8 mouse cellular contexts compared by ENCODE assay signal in the genomic region with DNA sequence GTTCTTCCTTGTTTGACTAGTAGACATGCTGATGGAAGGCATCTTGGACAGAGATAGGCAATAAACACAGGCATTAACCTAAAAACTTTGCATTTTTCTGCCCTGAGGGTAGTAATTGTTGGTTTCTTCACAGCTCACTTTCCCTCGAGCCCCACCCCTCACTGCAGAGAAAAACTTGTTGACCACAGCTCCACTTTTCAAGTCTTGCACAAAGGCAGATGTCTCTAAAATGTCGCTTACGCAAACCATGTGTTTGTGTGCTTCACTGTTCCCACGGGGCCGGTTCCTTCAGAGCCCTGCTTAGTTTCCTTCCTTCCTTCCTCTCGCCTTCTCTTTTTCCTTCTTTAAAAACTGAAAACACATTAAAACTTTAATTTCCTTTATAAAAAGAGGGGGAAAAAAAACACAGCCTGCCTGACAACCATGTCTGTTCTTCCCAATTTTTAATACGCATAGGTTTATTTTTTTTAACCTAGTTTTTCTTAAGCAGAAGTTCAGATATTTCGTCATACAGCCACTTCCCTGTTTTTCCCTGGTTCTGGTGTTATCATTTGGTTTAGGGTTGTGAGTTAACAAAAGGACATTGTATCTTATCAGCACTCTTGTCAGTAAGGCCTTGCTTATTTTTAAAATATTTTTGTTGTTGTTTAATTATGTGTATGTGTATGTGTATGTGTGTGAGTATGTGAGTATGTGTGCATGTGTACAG.
DNase-seq lines count a peak whose midpoint lies in the region; ATAC-seq and TF ChIP-seq lines count a peak whose summit lies in the region.

No protein-coding gene starts in this region.

- no peaks in the 10 kb centered on the region for H3K4me1 ChIP-seq in kidney, postnatal 0 days (replicated peaks; ENCODE audit: insufficient read depth, low read length)
- peaks cover 4% of the 10 kb centered on the region; the same call in 1 of the 2 replicates for H3K4me1 ChIP-seq in kidney, embryonic 16.5 days (ENCODE audit: insufficient read depth, low read length)
- H3K4me1 ChIP-seq in heart, embryonic 11.5 days (ENCODE audit: control insufficient read depth, insufficient read depth, low read length): peaks cover 38% of the 10 kb centered on the region
- peaks cover 22% of the 10 kb centered on the region for H3K4me1 ChIP-seq in liver, embryonic 15.5 days (replicated peaks)
- H3K4me1 ChIP-seq in forebrain, postnatal 0 days (ENCODE audit: insufficient read depth): no peaks in the 10 kb centered on the region
- peaks cover 7% of the 10 kb centered on the region; the same call in 1 of the 2 replicates for H3K4me1 ChIP-seq in hindbrain, embryonic 13.5 days (replicated peaks)

- H3K4me2 ChIP-seq in kidney, postnatal 0 days (ENCODE audit: low read length): no peak overlapping the region
- H3K4me2 ChIP-seq in kidney, embryonic 16.5 days (replicated peaks; ENCODE audit: low read depth, low read length): no peak overlapping the region
- H3K4me2 ChIP-seq in heart, embryonic 11.5 days: no peak overlapping the region
- peak overlapping the region; percentile 26; the same call in 1 of the 2 replicates for H3K4me2 ChIP-seq in liver, embryonic 15.5 days
- H3K4me2 ChIP-seq in forebrain, postnatal 0 days (ENCODE audit: low read depth): no peak overlapping the region
- H3K4me2 ChIP-seq in hindbrain, embryonic 13.5 days: no peak overlapping the region

- no peaks in the 10 kb centered on the region for H3K36me3 ChIP-seq in kidney, postnatal 0 days (ENCODE audit: insufficient read depth, low read length)
- H3K36me3 ChIP-seq in kidney, embryonic 16.5 days (ENCODE audit: insufficient read depth, low read length): no peaks in the 10 kb centered on the region
- H3K36me3 ChIP-seq in heart, embryonic 11.5 days (ENCODE audit: control insufficient read depth, insufficient read depth, low read length): no peaks in the 10 kb centered on the region
- H3K36me3 ChIP-seq in liver, embryonic 15.5 days (replicated peaks): no peaks in the 10 kb centered on the region
- H3K36me3 ChIP-seq in splenic B cell, adult 2 months (ENCODE audit: control insufficient read depth, insufficient read depth, low read length, poor library complexity, severe bottlenecking): no peaks in the 10 kb centered on the region
- H3K36me3 ChIP-seq in forebrain, postnatal 0 days (ENCODE audit: insufficient read depth): no peaks in the 10 kb centered on the region
- H3K36me3 ChIP-seq in hindbrain, embryonic 13.5 days: no peaks in the 10 kb centered on the region

- no peak overlapping the region for H3K27ac ChIP-seq in kidney, postnatal 0 days
- no peak overlapping the region for H3K27ac ChIP-seq in kidney, embryonic 16.5 days (ENCODE audit: low read length)
- H3K27ac ChIP-seq in heart, embryonic 11.5 days (ENCODE audit: low read depth, low read length): peak overlapping the region; percentile 61
- H3K27ac ChIP-seq in liver, embryonic 15.5 days (replicated peaks): peak overlapping the region; percentile 46
- H3K27ac ChIP-seq in forebrain, postnatal 0 days (ENCODE audit: low read depth, low read length): no peak overlapping the region
- no peak overlapping the region for H3K27ac ChIP-seq in hindbrain, embryonic 13.5 days

- DNase-seq in kidney, postnatal 0 days (ENCODE audit: low spot score): peak; percentile 33
- peak; percentile 47 for DNase-seq in brain, adult 2 months (ENCODE audit: low read depth, low spot score)
- DNase-seq in splenic B cell, adult 2 months (ENCODE audit: low read depth, low spot score): peak; percentile 53
- DNase-seq in forebrain, postnatal 0 days: no peak

- no peak for ATAC-seq in kidney, postnatal 0 days (replicated peaks; ENCODE audit: low FRiP score, low read depth)
- no peak for ATAC-seq in kidney, embryonic 16.5 days (ENCODE audit: low FRiP score, low TSS enrichment)
- no peak for ATAC-seq in heart, embryonic 11.5 days (replicated peaks; ENCODE audit: insufficient number of reproducible peaks, low FRiP score, low TSS enrichment)
- ATAC-seq in liver, embryonic 15.5 days (ENCODE audit: insufficient read depth): no peak
- ATAC-seq in forebrain, postnatal 0 days: no peak
- no peak for ATAC-seq in hindbrain, embryonic 13.5 days (ENCODE audit: low FRiP score)

- no peak for TF ChIP-seq CTCF in kidney, postnatal 0 days (IDR thresholded peaks at IDR 0.05; ENCODE audit: low read depth)
- no peak for TF ChIP-seq CTCF in forebrain, postnatal 0 days (IDR thresholded peaks at IDR 0.05; ENCODE audit: low read depth)

- no peaks in the 10 kb centered on the region for H3K9me3 ChIP-seq in kidney, postnatal 0 days (replicated peaks; ENCODE audit: low read length)
- H3K9me3 ChIP-seq in kidney, embryonic 16.5 days (ENCODE audit: low read length): no peaks in the 10 kb centered on the region
- no peaks in the 10 kb centered on the region for H3K9me3 ChIP-seq in heart, embryonic 11.5 days (replicated peaks; ENCODE audit: control insufficient read depth, low read length)
- no peaks in the 10 kb centered on the region for H3K9me3 ChIP-seq in liver, embryonic 15.5 days (replicated peaks)
- H3K9me3 ChIP-seq in forebrain, postnatal 0 days (ENCODE audit: low read length): no peaks in the 10 kb centered on the region
- H3K9me3 ChIP-seq in hindbrain, embryonic 13.5 days: no peaks in the 10 kb centered on the region

- H3K27me3 ChIP-seq in kidney, postnatal 0 days (ENCODE audit: insufficient read depth, low read length): no peaks in the 10 kb centered on the region
- no peaks in the 10 kb centered on the region for H3K27me3 ChIP-seq in kidney, embryonic 16.5 days (ENCODE audit: insufficient read depth, low read length)
- no peaks in the 10 kb centered on the region for H3K27me3 ChIP-seq in heart, embryonic 11.5 days (ENCODE audit: control insufficient read depth, insufficient read depth, low read length)
- no peaks in the 10 kb centered on the region for H3K27me3 ChIP-seq in liver, embryonic 15.5 days
- no peaks in the 10 kb centered on the region for H3K27me3 ChIP-seq in splenic B cell, adult 2 months (ENCODE audit: control insufficient read depth, insufficient read depth, low read length, poor library complexity, severe bottlenecking)
- H3K27me3 ChIP-seq in forebrain, postnatal 0 days (ENCODE audit: insufficient read depth, low read length): no peaks in the 10 kb centered on the region
- H3K27me3 ChIP-seq in hindbrain, embryonic 13.5 days: no peaks in the 10 kb centered on the region

- no peak overlapping the region for H3K9ac ChIP-seq in kidney, postnatal 0 days (ENCODE audit: low read depth, low read length)
- H3K9ac ChIP-seq in kidney, embryonic 16.5 days (replicated peaks; ENCODE audit: low read length): no peak overlapping the region
- H3K9ac ChIP-seq in heart, embryonic 11.5 days (ENCODE audit: low read depth, low read length): no peak overlapping the region
- no peak overlapping the region for H3K9ac ChIP-seq in liver, embryonic 15.5 days
- no peak overlapping the region for H3K9ac ChIP-seq in forebrain, postnatal 0 days
- no peak overlapping the region for H3K9ac ChIP-seq in hindbrain, embryonic 13.5 days

- WGBS in kidney, postnatal 0 days: 64% methylated on average over 8 of the region's 8 CpGs
- WGBS in kidney, embryonic 16.5 days: 58% methylated on average over 8 of the region's 8 CpGs
- WGBS in heart, embryonic 11.5 days (ENCODE audit: insufficient replicate concordance): 52% methylated on average over 8 of the region's 8 CpGs
- 20% methylated on average over 8 of the region's 8 CpGs for WGBS in liver, embryonic 15.5 days (ENCODE audit: insufficient replicate concordance)
- WGBS in forebrain, postnatal 0 days: 74% methylated on average over 8 of the region's 8 CpGs
- 71% methylated on average over 8 of the region's 8 CpGs for WGBS in hindbrain, embryonic 13.5 days

- H3K4me3 ChIP-seq in kidney, postnatal 0 days (replicated peaks; ENCODE audit: low read depth, low read length): no peak overlapping the region
- no peak overlapping the region for H3K4me3 ChIP-seq in kidney, embryonic 16.5 days (ENCODE audit: low read length)
- no peak overlapping the region for H3K4me3 ChIP-seq in heart, embryonic 11.5 days (ENCODE audit: low read depth, low read length)
- no peak overlapping the region for H3K4me3 ChIP-seq in liver, embryonic 15.5 days (replicated peaks)
- no peak overlapping the region for H3K4me3 ChIP-seq in forebrain, postnatal 0 days (ENCODE audit: low read depth, low read length)
- no peak overlapping the region for H3K4me3 ChIP-seq in hindbrain, embryonic 13.5 days

Comparison
In these comparisons a context has a peak if more than half of its experiments do, and no peak if none do; other contexts are left out.
1. H3K27ac ChIP-seq: peak in heart, embryonic 11.5 days (single experiment) and liver, embryonic 15.5 days (single experiment); none in kidney, postnatal 0 days (single experiment), kidney, embryonic 16.5 days (single experiment), forebrain, postnatal 0 days (single experiment) and hindbrain, embryonic 13.5 days (single experiment).